Mouse (Mus musculus): Measurements from ENCODE around the gene Sccpdh.
"Not testable (repeated sequence)": the region's sequence is repeated elsewhere in the genome, so short reads cannot be mapped to it uniquely, and the experiment has no call there.

Sccpdh gene

DNA sequence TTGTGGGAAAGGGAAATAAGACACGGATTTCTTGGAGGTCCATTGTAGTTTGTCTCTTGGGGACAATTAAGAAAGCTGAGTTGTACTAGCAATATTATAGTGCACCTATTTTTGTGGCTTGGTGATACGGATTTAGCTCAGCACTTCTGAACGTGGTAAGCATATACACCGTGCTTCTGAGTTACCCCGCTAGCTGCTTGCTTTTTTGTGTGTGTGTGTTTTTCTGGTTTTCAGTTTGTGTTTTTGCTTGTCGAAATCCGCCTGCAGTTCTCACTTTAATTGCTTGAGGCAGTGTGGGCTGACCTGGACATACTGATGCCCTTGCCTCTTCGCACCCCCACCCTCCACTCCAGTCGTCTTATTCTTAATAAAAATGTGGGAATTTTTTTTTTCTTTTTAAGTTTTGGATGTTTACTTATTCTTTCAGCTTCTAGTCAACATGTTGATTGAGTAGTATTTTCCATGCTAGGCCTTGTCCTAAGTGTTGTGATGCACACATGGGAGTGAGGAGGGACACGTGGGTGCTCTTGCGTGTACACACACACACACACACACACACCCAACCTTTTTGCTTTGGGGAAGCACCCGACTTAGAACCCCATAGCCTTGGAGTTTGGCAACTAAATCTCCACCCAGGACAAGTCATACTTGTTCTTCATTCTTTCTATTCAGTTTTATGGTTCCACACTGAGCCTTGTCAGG, 977 bp downstream of the Sccpdh start:
- no peak for DNase-seq (ENCODE audit: extremely low spot score)

DNA sequence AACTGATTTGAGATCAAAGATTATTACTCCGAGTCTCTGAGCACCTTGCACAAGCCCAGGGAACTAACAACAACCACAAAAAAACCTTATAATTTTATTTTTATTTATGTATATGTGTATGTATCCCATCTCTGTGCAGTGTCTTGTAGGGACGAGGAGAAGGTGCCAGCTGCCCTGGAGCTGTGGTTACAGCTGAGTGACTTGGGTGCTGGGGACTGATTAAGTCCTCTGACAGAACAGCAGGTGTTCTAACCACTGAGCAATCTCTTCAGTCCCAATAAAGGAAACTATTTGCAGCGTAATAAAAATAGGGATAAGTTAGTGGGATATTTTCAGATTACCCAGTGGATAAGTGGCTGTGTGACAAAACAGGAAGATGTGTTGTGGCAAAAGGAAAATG, 6.3 kb downstream of the Sccpdh start:
- DNase-seq (ENCODE audit: extremely low spot score), result no peak

DNA sequence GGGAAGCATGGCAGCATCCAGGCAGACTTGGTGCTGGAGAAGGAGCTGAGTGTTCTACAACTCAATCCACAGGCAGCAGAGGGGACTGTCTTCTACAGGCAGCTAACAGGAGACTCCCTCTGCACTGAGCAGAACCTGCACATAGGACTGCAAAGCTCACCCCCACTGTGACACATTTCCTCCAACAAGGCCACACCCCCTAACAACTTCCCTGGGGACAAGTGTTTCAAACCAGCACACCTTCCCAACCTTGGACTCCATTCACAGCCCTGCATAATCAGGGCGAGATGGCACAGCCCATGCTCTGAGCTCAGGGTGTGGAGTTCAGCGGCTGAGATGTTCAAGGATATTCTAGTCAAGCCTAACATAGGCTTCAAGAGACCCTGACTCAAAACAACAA, 9.0 kb downstream of the Sccpdh start:
- no peak for DNase-seq (ENCODE audit: extremely low spot score)

GRCm38 (mm10) chr1:179679326-179679725, 11.3 kb downstream of the Sccpdh start:
- DNase-seq (ENCODE audit: extremely low spot score), result no peak

- not testable (repeated sequence) for DNase-seq (ENCODE audit: extremely low spot score)
These were observed 14.7 kb downstream of the Sccpdh start for GRCm38 (mm10) chr1:179682753-179683152.

DNA sequence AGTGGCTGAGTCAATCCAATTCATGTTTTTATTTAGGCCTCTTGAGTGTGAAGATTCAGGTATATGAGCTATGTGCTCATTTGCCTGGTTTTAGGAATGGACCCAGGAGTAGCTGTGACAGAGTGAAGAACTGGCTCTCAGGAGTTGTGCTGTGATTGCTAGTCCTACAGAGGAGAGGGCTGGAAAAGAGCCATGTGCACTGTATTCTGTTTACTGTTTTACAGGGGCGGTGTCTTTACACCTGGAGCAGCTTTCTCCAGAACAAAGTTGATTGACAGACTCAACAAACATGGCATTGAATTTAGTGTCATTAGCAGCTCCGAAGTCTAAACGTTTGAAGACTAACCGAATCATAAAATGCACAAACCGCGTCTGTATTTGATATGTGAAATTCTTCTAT, 18.3 kb downstream of the Sccpdh start:
- DNase-seq (ENCODE audit: extremely low spot score), result no peak

DNA sequence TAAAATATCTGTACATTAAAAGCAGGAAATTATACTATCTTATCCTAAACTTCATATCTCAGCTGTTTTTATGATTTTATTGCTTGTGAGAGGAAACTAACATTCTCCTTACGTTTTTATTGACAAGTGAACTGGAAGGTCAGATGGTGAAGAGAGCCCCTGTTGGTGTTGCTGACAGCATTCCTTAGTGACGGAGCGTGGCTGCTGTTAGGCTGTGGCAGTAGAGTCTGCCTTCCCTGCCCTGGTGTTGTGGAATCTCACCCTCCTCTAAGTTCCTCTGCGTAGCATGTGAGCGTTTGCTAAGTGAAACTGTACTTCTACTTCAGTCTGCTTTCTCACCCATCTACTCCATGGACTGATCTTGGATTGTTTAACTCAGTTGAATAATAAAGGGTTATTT, 18.8 kb downstream of the Sccpdh start:
- DNase-seq (ENCODE audit: extremely low spot score), result no peak

- DNase-seq (ENCODE audit: extremely low spot score), result no peak
These were observed 19.3 kb downstream of the Sccpdh start for GRCm38 (mm10) chr1:179687305-179687704.

DNA sequence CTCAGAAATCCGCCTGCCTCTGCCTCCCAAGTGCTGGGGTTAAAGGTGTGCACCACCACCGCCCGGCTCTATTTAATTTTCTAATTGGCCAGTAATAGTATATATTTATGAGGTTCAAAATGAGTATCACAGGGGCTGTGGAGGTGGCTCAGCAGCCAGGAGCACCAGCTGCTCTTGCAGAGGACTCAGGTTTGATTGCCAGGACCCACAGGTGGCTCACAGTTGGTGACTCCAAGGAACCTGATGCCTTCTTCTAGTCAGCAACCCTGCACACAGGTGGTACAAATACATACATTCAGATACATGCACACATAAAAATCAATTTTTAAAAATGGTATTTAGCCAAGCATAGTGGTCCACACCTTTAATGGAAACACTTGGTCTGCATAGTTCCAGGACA, 20.0 kb downstream of the Sccpdh start:
- no peak for DNase-seq (ENCODE audit: extremely low spot score)

DNA sequence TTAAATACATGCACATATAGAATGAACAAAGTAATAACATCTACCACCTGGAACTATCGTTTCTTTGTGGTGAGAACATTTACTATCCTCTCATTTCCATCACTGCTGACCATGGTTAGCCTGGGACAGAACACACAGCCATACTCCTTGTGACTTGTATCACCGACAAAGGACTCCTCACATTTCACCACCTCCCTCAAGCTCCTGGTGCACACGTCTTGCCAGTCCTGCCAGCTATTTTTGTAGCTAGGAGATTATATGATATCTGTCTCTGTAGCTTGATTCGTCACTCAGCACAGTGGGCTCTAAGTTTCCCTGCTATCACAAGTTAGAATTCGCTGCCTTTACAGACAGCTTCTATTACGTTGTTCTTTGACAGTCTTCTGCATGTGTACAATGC, 20.4 kb downstream of the Sccpdh start:
- DNase-seq (ENCODE audit: extremely low spot score), result no peak

DNA sequence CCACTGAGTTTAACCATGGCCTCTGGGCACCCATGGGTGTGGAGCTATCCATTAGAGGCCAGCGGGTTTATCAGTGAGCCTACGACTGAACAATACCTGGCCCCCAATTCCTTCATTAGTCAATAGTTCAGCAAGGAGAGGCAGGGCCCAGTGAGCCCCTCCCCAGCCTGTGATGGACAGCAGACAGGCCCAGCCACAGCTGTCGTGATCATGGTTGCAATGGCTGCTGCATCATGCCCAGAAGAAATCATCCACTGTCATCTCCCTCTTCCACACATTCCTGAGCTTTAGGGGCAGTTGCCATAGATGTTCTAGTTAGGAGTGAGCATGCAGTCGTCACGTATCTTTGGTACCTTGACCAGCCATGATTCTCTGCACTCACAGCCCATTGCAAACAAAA, 20.9 kb downstream of the Sccpdh start:
- no peak for DNase-seq (ENCODE audit: extremely low spot score)

DNA sequence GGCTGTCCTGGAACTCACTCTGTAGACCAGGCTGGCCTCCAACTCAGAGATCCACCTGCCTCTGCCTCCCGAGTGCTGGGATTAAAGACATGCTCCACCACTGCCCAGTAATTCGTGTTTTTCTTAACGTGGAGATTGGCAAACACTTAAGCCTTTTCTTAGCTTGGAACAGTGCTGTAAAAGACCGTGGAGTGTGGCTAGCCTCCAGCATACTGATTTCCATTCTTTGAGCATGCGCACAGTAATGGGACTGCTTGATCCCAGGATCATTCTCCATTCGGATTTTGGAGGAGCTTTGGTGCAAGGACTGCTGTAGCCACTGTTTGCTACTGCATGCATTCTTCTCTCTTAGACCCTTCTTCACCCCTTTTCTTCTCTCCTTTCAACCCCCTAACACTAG, 21.5 kb downstream of the Sccpdh start:
- no peak for DNase-seq (ENCODE audit: extremely low spot score)

- DNase-seq (ENCODE audit: extremely low spot score), result no peak
These were observed 36.1 kb downstream of the Sccpdh start for GRCm38 (mm10) chr1:179704150-179704549.

DNA sequence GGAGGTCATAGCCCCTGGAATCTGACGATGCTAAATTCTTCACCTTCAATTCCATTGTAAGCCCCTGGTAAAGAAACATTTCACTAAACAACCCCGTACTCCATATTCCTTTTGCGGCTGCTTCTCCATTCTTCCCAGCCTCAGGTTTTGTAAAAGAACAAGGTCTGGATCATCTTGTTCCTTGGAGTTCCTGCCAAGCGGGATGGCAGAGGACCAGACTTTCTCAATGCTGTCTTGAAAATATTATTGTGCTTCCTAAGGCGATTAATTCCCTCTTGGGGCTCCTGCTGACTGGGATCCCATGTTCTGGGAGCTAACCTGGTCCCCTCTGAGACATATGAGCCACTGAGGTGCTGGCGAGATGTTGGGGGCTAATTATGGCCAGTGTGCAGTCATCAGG, 37.1 kb downstream of the Sccpdh start:
- DNase-seq (ENCODE audit: extremely low spot score), result no peak

DNA sequence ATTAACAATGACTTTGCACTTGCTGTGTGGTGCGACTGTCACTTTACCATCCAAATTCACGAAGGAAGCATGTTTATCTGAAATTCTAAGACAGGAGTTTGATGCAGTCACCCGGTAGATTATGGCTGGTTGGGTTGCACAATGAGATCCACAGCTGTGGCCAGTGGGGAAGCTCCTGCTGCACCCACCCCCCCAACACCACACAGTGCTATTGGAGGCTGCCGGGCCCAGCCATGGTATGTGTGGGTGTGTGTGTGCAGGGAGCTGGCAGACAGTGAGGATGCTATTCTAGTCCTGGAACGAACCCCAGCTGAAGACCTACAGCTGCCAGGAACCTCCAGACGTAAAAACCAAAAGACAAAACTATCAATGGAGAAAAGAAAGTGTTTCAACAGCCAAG, 41.4 kb downstream of the Sccpdh start:
- no peak for DNase-seq (ENCODE audit: extremely low spot score)

GRCm38 (mm10) chr1:179710739-179711138, 42.7 kb downstream of the Sccpdh start:
- no peak for DNase-seq (ENCODE audit: extremely low spot score)

- DNase-seq (ENCODE audit: extremely low spot score), result no peak
These were observed 44.6 kb downstream of the Sccpdh start for GRCm38 (mm10) chr1:179712658-179713057.

- no peak for DNase-seq (ENCODE audit: extremely low spot score)
These were observed 45.4 kb downstream of the Sccpdh start for GRCm38 (mm10) chr1:179713367-179713766.

DNA sequence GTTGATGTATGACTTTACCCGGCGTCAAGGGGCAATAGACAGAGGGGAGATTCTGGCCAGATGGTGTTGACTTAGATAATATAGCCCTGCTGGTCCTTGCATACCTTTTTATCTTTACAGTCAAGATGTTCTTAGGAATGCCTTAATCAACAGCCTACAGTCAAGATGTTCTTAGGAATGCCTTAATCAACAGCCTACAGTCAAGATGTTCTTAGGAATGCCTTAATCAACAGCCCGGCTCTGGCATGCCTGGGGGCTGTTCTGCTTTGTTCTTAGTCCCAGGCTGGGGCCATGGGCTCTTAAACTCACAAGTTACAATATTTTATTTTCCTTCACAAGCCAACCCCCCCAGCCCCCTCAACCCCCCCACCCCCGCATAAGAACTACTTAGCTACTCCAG, 47.3 kb downstream of the Sccpdh start:
- DNase-seq (ENCODE audit: extremely low spot score), result not testable (repeated sequence)

DNA sequence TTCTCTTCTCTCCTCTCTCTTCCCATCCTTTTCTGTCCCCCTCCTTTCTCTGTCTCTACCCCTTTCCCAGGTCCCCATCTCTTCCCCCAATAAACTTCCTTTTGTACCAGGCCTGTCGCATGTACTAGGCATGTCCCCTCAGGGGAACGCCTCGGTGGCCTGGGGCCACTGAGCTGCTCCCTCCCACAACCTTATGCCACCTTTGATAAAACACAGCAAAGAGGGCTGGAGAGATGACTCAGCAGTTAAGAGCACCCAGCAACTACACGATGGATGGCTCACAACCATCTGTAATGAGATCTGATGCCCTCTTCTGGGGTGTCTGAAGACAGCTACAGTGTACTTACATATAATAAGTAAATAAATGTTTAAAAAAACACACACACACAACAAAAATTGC, 47.8 kb downstream of the Sccpdh start:
- DNase-seq (ENCODE audit: extremely low spot score), result no peak

DNA sequence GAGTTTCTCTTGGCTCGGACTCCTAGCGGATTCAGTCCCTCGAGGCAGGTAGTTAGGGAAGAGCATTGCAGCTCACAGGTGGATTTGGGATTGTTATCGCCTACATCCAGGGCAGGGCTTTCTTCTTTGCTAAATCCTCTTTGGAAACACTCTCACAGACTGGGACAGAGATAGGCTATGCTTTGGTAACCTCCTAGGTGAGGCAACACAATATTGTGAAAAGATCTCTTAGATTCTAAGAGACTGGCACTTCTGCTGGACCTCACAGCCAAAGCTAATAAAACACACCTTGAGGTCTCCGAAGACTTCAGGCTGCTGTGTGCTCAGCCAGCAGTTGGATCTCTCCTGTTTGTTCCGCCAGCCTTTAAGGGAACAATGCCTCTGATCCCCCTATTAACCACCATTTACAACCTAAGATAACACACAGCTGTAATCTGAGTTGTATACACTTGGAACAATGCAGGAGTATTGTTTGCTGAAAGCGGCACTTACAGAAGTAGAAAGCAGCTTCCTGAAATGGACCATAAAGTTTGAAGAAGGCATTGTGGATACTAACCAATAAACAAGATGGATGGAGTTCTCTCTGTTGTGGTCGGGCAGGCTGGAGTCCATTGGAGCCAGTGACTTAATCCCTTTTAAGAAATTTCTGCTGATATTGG, 54.9 kb downstream of the Sccpdh start:
- DNase-seq (ENCODE audit: extremely low spot score), result no peak

DNA sequence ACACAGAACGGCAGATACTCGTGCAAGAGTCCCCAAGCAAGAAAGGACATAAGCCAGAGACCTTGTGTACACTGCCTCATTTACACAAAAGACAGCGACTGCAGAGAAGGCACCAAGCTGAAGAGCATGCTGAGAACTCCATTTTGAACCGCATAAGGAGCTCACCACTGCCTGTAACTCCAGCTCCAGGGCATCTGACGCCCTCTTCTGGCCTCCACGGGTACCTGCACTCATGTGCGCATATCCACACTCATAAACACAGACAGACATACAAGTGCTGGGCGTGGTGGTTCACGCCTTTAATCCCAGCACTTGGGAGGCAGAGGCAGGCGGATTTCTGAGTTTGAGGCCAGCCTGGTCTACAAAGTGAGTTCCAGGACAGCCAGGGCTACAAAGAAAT, 60.7 kb downstream of the Sccpdh start:
- DNase-seq (ENCODE audit: extremely low spot score), result no peak

- DNase-seq (ENCODE audit: extremely low spot score), result no peak
These were observed 63.4 kb downstream of the Sccpdh start for GRCm38 (mm10) chr1:179731391-179731790.
